Mouse (Mus musculus) bone marrow macrophage, adult 2 months (primary cell): ENCODE results near the gene Matk. TPM values are rescaled to one million over a fixed set of nuclear protein-coding genes. Genes with fewer than 3 reads are reported as not detected.

Source experiments
- H3K27ac ChIP-seq: 2 replicates; pipeline ENCODE4 v1.5.1; 2012; ENCODE audit warnings: low read depth, low read length; ENCODE audit not compliant: insufficient read depth
- H3K4me1 ChIP-seq: 2 replicates; pipeline ENCODE4 v1.6.1; 2012; ENCODE audit warnings: low read length; ENCODE audit not compliant: control insufficient read depth, insufficient read depth
- H3K4me3 ChIP-seq: 2 replicates; pipeline ENCODE4 v1.5.1; 2012; ENCODE audit warnings: mild to moderate bottlenecking, low read length, moderate library complexity; ENCODE audit not compliant: insufficient read depth
- CTCF ChIP-seq: IDR thresholded peaks from 2 replicates; pipeline ENCODE4 v1.5.1; 2012; ENCODE audit warnings: low read depth, mild to moderate bottlenecking, low read length, moderate library complexity
- POLR2A ChIP-seq: IDR thresholded peaks from 2 replicates; pipeline ENCODE4 v1.6.1; 2012; ENCODE audit warnings: mild to moderate bottlenecking, low read depth, low read length, borderline replicate concordance
- polyA plus RNA-seq: library from polyadenylated mRNA; stranded (reverse); fragments of >200 nt; gene quantifications from 2 replicates; pipeline ENCODE4 v1.2.4, GENCODE M21; 2012; ENCODE audit not compliant: missing spikeins, insufficient read depth, insufficient read length

Gene Matk
- polyA plus RNA-seq, 1 experiment, result 10.8 TPM

DNA sequence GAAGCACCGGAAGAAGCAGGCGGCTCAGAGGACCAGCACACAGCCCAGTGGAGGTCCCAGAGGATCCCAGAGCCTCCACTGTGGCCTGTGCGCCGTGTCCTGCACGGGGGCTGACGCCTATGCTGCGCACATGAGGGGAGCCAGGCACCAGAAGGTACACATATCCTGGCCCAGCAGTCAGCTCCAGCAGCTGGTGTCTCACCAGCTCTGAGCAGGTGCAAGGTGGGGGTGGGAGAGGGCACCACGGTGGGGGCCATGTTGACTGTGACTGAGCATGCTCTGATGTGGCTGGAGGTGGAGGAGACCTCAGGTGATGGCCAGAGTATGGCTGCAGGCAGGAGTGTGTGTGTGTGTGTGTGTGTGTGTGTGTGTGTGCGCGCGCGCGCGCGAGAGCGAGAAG, 10.7 kb upstream of the Matk start:
- no peak for TF ChIP-seq CTCF
- no peak for TF ChIP-seq POLR2A
- Histone ChIP-seq H3K27ac (no peak overlapping the region), H3K4me3 (no peak overlapping the region), H3K4me1 (peaks cover 4% of the 10 kb centered on the region)

DNA sequence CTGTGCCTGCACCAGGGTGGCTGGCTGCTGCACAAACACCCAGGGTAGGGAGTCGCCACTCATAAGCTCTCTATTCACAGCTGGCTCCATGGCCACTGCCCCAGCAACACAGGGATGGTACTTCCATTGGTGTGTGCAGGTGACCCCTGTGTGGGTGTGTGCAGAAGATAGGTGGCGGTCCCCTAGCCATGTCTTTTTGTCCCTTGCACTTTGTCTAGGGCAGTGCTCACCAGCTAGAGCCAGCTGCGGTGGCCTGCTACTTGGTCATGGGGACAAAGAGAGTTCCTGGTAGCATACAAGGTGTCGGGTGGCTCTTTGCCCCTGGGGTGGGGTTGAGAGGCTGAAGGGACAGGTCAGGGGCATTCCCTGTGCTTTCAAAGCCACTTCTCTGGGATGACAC, 8.6 kb upstream of the Matk start:
- no peak for TF ChIP-seq CTCF
- no peak for TF ChIP-seq POLR2A

DNA sequence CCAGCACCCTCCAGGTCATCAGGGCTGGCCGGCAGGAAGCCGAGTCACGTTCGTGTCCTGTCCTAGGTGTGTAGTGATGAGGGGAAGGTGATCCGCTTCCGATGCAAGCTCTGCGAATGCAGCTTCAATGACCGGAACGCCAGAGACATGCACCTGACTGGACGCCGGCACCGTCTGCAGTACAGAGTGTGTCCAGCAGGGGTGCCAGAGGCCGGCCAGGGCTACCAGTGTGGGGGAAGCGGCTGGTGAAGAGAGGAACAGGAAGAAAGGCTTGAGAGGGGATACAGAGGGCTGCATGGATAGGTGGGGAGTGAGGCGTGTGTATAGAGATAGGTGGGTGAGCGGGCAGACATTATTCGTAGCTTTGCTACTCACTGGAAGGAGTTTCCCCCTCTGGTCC, 8.1 kb upstream of the Matk start:
- H3K4me1 ChIP-seq, result peaks cover 4% of the 10 kb centered on the region
- no peak overlapping the region for H3K4me3 ChIP-seq
- H3K27ac ChIP-seq, result no peak overlapping the region
- TF ChIP-seq CTCF, result peak; percentile 59
- TF ChIP-seq POLR2A, result no peak

More for the DNA sequence above, 8.6 kb upstream of the Matk start:
- Histone ChIP-seq H3K4me1 (peaks cover 4% of the 10 kb centered on the region), H3K4me3 (no peak overlapping the region), H3K27ac (no peak overlapping the region)

DNA sequence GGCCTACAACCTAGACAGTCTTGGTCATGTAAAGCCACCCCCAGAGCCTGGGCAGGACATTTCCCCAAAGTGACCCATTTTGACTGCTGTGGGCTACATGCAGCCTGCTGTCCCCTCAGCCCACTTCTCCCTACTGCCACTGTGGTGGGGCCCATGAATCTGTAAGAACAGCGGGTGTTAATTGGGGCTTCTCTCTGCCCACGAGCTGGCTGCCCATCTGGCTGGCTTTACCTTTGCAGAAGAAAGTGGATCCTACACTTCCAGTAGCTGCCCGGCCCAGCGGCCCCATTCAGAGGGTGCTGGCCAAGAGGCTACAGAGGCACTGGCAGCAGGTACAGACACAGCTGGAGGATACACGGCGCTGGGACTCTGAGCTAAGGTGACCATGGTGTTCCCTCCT, 7.6 kb upstream of the Matk start:
- Histone ChIP-seq H3K4me3 (no peak overlapping the region), H3K4me1 (peaks cover 4% of the 10 kb centered on the region), H3K27ac (no peak overlapping the region)
- no peak for TF ChIP-seq POLR2A
- no peak for TF ChIP-seq CTCF

DNA sequence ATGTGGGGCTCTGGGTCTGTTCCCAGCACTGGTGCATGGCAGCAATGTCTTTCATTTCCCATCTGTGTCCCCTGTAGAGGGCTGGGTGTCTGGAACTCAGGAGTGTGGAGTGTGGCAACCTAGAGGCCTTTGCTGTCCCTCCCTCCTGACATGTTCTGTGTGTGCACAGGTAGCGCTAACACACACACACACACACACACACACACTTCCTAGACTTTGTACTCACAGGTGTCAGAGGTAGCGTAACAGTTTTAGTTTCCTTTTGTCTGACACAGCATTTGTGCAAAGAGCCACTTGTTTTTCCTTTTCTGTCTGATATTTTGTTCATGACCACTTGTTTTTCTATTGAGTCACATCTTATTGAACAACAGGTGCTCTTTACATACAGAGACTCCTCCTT, 4.9 kb upstream of the Matk start:
- Histone ChIP-seq H3K4me1 (peaks cover 4% of the 10 kb centered on the region), H3K4me3 (no peak overlapping the region), H3K27ac (no peak overlapping the region)
- TF ChIP-seq CTCF, result no peak

DNA sequence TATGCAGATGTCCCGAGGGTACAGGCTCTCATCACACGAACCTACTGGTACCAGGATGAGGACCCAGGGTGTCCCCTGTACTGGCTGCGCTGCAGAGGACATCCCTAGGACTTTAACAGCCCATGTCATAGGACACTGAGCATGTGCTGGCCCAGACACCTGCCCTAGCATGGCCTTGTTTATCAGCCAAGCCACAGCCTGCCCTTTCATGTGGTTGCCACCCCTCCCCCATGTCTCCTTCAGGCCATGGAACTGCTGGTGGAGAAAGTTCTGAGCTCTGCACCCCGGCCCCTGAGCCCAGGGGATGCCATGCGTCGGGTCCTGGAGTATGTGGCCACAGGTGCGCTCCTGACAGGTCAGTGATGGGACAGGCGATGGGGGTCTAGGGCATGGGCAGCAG, 3.3 kb upstream of the Matk start:
- peaks cover 4% of the 10 kb centered on the region for H3K4me1 ChIP-seq
- H3K27ac ChIP-seq, result no peak overlapping the region
- no peak for TF ChIP-seq POLR2A
- no peak for TF ChIP-seq CTCF
- H3K4me3 ChIP-seq, result no peak overlapping the region

DNA sequence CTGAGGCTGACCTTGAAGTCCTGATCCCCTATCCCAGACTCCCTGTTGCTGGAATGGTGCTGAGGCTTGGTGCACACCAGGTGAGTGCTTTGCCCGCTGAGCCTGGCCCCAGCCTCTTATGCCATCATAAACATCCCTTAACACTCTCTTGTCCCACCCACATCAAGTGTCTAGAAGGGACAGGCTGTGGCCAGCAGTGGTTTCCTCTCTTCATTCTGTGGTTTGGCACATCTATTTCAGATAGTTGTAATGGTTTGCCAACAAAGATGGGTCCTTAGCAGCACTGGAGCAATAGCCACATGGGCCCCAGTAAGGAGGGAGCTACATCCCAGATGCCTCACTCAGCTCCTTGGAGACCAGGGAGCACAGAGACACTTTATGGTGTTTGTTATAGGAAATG, 2.2 kb downstream of the Matk start:
- TF ChIP-seq CTCF (no peak), POLR2A (no peak)
- Histone ChIP-seq H3K4me1 (peaks cover 4% of the 10 kb centered on the region; the same call in 1 of the 2 replicates), H3K4me3 (no peak overlapping the region), H3K27ac (no peak overlapping the region)

DNA sequence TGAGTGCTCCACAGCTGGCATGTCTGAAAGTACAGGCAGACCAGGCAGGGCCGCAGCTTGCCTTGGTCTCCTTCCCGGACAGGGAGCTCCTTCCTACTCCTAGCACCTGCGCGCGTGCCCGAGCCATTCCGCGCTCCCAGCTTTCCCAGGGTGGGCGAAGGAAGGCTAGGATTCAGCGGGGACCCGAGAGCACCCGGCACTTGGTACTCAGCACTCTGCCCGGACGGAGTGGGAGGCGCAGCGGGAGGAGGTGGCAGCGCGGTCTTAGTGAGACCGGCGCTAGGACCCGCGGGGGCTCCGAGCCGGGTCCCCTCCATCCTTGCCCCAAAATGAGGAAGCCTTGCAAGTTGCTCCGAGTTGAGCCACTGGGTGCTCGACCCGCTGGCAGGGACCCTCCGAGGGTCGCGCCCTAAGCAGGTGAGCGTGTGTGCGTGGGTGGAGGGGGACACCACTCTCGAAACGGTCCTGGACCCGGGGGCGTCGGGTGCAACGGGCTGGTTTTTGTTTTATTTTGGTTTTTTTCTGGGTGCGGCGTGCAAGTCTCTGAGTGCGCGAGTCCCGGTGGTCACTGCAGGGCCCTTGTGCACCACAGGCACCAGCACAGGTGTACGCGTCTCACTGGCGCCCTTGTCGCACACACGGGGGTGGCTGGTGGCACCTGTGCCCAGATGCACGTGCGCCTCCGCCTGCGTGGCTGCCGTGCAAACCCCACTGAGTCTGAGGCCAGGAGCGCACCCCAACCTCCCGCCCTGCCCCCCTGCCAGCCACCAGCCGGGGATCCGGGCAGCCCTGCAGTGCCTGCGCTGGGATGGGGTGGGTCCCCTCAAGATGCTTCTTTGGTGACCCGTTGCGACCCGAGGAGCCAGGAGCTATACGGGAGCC, 4.7 kb downstream of the Matk start:
- peaks cover 4% of the 10 kb centered on the region; the same call in 1 of the 2 replicates for H3K4me1 ChIP-seq

DNA sequence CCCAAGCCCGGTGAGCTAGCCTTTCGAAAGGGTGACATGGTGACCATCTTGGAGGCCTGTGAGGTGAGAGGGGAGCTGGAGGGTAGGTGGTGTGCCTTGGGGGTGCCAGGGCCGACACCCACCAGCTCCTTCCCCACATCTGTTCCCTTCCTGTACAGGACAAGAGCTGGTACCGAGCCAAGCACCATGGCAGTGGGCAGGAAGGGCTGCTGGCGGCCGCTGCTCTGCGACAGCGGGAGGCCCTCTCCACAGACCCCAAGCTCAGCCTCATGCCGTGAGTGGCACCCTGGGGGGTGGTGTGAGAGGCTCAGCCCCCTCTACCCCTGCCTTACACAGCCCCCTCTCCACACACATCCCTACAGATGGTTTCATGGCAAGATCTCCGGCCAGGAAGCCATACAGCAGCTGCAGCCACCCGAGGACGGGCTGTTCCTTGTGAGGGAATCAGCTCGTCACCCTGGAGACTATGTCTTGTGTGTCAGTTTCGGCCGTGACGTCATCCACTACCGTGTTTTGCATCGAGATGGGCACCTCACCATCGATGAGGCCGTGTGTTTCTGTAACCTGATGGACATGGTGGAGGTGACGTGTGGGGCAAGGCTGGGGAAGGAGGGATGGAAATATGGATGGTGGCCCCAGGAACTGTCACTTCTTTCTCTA, 6.6 kb downstream of the Matk start:
- Histone ChIP-seq H3K27ac (no peak overlapping the region), H3K4me1 (peaks cover 4% of the 10 kb centered on the region; the same call in 1 of the 2 replicates), H3K4me3 (no peak overlapping the region)
- TF ChIP-seq CTCF (no peak), POLR2A (no peak)

More for the DNA sequence above, 4.7 kb downstream of the Matk start:
- TF ChIP-seq CTCF, result no peak
- no peak for TF ChIP-seq POLR2A
- H3K27ac ChIP-seq, result no peak overlapping the region
- peak overlapping the region; percentile 68 for H3K4me3 ChIP-seq

DNA sequence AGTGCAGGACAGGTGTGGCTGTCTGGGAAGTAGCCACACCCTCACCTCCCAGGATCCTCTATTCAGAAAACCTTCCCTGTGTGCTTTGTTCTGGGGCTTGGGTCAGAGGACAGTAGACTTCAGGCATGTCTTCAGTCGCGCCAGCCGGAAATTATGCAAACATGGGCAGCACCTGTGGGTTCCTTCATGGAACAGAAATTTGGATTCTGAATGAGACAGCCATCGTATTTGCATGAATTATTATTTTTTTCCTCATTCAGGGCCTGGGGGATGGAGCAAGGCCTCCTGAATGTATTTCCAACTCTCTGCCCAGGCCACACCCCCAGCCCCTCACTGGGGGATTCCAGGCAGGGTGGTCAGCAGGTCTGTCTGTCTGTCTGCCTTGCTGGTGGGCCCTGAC, 8.3 kb downstream of the Matk start:
- Histone ChIP-seq H3K27ac (no peak overlapping the region), H3K4me3 (no peak overlapping the region), H3K4me1 (peaks cover 10% of the 10 kb centered on the region)
- no peak for TF ChIP-seq CTCF
- no peak for TF ChIP-seq POLR2A

DNA sequence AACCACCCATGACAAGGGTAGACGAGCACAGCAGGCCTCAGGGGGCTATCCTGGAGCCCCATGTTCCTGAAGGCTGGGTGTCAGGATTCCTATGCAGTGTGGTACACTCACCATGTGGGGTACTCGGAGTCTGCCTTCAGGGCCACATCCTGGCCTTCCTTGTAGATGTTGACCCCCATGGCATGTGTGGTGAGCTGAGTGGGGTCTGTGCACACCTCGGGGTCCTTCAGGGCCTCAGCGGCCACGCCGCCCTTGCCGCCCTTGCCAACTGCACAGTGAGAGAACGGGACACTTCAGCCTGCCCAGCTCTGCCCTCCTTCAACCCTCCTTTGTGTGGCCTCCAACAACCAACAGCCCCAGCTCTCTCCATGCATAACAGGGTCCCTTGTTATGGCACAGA, 12.8 kb downstream of the Matk start:
- H3K27ac ChIP-seq, result no peak overlapping the region
- H3K4me1 ChIP-seq, result peaks cover 11% of the 10 kb centered on the region

More for the DNA sequence above, 12.8 kb downstream of the Matk start:
- TF ChIP-seq POLR2A (no peak), CTCF (no peak)
- peak overlapping the region; percentile 70 for H3K4me3 ChIP-seq
